Mouse (Mus musculus) E14TG2a.4 (cell line): Measurements from ENCODE around the gene Il9r.

Experiments
- CTCF ChIP-seq: conservative IDR thresholded peaks from 2 replicates; pipeline ENCODE4 v1.5.1; 2014; ENCODE audit warnings: low read length
- POU5F1 ChIP-seq: IDR thresholded peaks from 2 replicates; pipeline ENCODE4 v1.6.1; 2014; ENCODE audit warnings: low read length, borderline replicate concordance

DNA sequence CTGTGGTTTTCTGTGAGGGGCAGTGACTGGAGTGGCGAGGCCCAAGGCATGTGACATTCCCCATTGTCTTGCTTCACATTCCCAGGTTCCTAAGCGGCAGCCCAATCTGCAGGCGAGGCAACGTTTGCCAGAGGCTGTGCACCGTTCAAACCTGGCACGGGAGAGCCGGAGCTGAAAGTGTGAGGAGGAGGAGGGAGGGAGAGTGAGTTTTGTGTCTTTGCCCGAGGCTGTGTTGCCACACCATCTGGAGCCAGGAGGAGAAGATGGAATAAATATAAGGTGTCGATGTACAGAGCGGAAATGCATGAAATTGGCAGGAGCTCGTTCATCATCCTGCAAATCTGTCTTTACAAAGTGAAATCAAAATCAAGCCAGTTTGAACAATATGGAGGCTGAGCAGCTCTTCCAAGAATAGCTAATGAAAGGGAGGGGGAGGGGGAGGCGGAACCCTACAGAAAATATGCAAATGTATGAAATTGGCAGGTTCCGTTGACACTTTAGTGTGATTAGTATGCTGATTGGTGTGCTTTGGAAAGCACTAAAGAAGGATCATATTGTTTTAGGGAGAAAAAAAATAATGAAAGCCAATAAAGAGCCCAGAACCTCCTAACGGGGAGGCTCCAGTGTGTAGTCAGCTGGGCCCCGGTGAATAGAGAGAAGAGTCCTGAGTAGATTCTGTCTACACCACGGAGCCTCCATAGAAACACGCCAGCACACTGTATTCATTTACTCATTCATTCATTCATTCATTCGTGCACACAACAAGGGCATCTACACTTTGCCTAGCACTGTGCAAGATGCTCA lies 42.1 kb downstream of the Il9r start:
- TF ChIP-seq CTCF (no peak), POU5F1 (no peak)
